Mouse (Mus musculus) spleen, postnatal 4 days (tissue): ENCODE results near the gene Glb1l3.
"Not testable (repeated sequence)": the region's sequence is repeated elsewhere in the genome, so short reads cannot be mapped to it uniquely, and the experiment has no call there.

ENCODE experiments used
- DNase-seq, 2 experiments: peaks; one replicate each; pipeline ENCODE4 v3.0.0; 2022; ENCODE audit warnings: low spot score in 2 of 2

Glb1l3 gene

DNA sequence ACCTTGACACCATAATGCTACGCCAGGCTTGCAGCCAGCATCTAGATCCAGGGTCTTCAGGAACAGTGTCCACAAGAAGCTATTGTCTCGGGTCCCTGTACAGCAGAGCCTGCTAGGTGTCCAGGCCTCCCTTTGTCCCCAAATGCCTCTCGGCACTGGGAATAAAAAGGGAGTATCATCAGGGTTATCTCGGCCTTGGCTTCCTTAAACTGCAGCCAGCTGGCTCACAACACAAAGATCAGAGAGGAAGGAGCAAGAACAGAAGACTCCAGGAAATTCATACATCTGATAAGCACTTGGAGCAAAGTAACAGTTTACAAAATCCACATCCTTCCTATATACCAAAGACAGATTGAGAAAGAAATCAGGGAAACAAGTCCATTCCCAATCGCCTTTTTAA, at the start of gene Glb1l3:
Gene Glb1l3, minus strand, starts transcription at position 140 of the 400 bp plus-strand sequence.
- DNase-seq = no peak

DNA sequence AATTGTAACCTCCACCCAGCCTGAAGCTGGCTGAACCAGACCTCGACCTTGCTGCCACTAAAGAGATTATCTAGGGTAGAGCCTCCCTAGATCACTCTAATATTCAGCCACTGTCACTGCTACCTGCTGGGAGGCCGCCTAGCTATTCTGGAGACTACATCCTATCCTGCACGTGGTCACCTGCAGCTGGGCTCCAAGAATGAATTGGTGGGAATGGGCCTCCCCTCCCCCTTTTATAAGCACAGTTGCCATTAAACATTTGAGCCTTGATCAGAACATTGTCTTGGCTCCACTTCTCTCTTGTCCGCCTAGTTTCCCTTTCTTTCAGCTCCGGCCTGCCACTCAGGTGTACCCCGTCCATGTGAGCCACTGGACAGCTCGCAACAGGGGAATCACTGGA, 9.2 kb upstream of the Glb1l3 start:
- not testable (repeated sequence) for DNase-seq

DNA sequence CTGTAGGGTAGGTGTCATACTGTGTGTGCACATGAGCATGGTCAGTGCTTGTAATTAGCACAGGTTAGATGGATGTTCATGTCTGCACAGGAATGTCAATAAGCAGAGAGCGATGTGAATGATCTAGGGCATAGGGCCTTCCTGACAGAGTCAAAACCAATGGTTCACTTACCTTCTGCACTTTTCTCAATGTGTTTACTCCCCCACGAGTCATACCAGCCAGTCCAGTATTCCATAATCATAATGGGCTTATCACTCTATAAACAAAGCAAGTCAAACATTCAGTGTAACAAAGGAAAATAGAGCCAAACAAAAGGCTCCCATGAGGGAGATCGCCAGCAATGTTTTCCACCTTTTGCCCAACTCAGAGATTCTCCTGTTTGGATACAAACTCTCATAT, 29.6 kb downstream of the Glb1l3 start:
- DNase-seq = no peak

DNA sequence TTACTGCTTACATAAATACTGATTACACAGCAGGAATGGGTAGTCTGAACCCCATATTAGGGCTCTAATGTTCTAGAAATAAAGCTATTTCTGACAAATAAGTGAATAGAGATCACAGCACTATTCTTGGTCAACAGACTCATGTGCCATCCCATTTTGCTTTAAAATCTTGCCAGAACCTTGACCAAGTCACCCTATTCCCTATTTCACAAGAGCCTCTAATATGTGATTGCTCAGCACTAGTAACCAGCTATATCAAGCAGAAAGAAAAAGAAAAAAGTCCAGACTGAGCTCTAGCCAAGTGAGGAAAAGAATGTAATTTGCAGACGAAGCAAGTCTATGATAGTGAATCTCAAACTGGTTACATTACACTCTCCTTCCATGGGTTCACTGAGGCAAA, 40.7 kb downstream of the Glb1l3 start:
- DNase-seq = no peak

DNA sequence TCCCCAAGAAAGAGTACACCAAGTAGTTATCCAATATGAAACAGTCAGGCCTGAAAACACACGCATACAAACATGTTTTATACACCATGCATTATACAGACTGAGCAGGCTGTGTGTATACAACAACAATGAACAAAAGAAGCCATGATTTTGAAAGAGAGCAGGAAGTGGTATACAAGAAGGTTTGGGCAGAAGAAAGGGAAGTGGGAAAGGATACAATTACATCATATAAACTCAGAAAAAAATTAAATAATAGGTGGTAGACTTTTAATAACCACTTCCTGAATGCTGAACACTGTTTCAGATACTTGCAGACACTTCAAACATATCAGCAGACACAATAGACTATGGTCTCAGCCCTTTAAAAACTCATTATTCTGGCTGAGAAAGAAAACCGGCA, 52.0 kb downstream of the Glb1l3 start:
- no peak for DNase-seq

DNA sequence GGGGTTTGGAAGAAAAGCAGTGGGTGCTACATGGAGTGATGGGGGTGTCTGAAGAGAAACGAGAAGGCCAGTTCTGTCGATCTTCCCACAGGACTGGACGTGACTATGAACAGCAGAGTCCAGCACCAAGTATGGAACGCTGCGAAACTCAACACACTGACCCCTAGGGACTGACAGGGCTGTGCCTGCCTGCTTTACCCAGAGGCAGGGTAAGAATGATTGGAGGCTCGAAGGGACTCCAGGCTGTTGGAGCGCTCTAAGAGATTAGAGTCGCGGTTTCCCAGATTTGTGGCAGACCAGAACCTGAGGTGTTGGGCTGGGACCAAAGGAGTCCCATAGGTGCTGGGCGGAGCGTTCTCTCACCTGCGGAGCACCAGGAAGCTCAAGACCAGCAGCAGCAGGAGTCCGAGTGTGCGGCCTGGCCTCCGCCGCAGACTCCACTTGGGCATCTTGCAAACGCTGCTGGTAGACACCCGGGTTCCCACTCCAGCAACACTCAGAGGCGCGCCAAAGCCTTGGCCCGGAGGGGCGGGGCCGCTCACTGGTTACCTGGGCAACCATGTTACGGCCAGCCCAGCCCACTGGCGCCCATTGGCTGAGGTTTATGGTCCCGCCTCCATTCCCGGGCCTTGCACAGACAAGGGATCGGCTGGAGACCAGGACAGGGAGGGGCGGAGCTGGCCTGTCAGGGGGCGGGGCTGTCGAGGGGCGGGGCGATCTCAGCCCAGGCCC, 54.6 kb downstream of the Glb1l3 start, which contains the start of gene Glb1l2:
Gene Glb1l2, minus strand, starts transcription at position 534 of the 732 bp plus-strand sequence.
- DNase-seq = peak; percentile 69 to 77

DNA sequence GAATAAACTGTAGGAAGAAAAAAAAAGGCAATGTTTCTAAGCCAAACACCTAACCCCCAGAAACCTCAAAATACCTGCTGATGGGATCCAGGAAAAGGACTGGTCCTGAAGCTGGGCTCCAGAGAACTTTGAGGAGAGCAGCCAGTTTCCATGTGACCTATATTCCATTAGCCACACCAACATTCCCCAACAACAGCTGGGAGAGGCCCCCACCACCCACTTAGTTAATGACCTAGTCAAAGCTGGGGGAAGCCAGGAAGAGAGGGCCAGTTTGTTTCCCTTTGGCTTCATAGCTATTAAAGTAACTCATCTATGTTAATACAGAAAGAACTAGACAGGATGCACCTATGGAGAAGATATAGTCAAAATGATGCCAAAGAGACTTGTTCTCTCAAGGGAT, 56.4 kb downstream of the Glb1l3 start:
- DNase-seq = no peak

DNA sequence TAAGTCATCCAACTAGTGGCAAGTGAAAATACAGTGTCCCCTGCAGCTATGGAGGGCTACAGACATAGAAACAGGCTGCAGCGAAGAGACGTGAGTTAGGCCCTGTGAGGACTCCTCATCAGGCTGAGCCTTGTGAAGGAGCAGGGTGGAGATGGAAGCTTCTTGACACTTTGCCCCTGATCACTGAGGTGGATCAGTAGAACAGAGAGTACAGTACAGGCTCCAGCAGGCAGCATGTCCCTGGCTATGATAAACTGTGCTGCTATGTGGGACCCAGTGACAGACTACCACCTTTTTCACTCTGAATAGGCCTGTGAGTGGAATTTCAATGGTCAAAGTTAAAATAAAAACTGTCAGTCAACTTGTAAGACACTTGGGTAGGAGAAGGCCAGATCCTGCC, 60.3 kb downstream of the Glb1l3 start:
- no peak for DNase-seq

DNA sequence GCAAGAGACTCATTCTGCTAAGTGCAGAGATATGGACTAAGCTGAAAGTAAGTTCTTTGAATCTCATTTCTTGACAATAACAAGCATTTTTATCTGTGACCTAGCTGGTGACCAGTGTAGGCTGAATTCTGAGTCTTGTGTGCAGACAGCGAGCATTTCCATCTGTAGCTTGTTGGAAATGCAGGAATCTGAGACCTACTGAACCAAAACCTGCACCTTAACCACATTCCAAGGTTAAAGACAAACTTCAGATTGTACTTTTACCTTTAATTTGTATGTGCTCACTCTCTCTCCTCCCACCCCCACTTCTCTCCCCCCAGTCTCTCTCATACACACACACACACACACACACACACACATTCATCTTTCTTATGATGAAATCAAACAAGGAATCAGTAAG, 62.0 kb downstream of the Glb1l3 start:
- no peak for DNase-seq

DNA sequence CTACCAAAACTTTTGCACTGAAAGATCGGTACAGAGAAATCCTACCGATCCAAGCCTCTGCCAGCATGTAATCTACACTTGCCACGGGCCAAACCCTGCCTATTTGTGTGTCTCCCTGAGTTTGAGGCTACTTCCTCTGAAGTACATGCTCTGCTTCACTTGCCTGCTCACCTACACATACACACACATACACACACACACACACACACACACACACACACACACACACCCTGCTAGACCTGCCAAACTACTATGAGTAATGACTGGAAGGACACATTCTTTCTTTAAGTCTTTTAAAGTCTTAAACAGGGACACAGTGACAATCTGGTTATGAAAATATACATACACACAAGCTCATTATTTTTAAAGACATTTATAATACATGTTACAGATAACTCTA, 62.5 kb downstream of the Glb1l3 start:
- DNase-seq = no peak

DNA sequence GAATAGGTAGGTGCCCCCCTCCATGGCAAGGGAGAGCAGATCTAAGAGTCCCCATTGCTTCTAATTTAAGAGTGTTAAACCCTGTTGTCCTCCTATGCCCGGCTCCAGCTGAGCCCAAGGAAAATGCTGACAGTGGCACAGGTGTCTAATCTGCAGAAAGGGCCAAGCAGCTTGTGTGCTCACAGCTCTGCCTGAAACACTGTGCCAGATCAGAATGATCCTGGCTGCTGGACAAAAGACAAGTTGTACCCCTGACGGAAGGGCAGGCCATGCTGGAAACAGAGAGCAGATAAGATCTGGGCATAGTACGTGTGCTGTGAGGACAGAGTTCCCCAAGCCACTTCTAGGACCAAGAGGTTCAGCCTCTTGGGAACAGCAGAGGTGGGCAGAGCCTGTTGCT, 67.9 kb downstream of the Glb1l3 start:
- DNase-seq = no peak

DNA sequence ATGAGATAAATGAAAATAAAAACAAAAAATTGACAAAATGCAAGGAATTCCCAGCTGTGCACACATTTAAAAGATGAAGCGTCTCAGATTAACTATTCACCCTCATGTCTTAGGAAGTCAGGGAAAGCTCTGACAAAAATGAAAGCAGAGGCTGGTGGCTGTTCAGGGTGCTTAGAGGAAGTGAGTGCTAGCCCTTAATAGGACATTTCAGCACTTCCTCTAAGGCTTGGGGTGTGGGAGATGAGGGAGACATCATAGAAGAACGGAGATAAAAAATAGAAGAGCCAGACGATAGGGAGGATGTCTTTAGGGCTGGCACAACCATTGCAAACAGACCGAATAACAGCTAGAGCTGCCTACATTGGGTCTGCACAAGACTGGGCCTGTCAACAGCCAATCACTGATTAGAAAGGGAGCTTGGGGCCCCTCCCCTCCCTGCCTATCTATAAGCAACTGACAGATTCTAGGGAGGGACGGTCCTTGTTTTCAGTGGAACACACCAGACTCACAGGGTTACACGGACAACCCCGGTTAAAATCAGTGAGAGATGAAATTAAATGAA, 77.2 kb downstream of the Glb1l3 start:
- no peak for DNase-seq

DNA sequence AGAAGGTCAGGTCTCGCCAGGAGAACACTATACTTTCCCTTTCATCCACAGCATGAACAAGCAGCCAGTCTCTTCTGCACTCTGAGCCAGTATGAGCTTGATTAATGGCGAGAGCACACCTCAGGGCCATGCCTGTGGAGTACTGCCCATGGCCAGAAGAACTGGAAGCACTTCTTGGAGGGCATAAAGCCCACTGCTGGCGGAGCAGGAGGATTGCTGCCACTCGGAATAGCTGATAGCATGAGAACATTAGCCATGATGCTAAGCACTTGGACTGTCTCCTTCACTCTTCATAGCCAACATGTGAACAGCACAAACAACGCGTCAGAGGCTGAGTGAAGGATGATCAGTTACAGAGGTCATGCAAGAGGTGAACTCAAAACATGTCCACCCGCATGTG, 82.3 kb downstream of the Glb1l3 start:
- no peak for DNase-seq

DNA sequence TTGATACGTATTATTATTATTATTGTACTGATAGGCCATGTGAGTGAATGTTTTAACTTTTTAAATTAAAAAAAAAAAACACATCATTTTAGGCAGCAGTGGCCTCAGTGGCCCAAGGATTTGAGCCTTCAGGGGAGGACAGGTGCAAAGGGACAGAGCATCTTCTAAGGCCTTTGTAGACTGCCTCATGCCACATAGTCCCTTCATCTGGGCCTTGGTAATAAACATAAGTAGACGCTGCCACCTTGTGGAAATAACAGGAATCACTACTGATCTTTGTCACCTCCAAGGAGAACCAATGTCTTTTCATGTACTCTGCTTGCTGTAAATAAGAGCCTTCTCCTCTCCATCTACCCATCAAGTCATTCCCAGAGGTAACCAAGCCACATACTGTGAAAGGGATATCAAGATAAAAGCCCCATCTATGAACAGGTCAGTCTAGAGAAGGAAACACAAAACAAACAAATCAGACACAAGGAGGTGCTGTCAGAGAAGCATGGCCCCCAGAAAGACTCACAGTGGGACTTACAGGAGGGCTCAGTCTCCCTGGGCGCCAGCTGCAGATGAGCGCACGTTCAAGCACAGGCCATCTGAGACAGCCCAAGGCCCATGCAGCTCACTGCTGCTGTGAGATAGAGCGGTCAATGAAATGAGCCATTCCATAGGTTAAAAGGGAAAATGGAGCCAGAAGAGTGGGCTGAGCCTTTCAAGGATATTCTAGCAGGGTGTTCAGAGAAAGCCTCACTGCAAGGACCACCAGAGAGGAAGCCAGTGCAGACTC, 84.4 kb downstream of the Glb1l3 start:
- no peak for DNase-seq

DNA sequence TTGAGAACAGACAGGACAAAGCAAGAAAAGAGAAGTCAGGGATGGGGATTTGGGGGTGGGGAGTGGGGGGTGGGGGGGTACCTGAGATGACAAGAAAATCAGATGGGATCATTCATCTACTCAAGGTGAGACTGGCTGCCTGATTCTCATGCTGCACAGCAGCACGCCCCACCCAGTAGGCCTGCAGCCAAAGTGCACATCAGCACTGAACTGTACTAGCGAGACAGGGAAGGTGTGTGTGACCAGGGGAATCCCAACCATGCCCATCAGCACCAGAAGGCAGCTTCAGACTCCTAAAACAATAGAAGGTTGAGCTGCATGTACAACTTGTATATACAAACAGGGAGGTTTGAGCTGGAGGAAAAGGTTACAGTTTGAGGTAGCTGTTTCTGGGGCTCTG, 85.0 kb downstream of the Glb1l3 start:
- no peak for DNase-seq

DNA sequence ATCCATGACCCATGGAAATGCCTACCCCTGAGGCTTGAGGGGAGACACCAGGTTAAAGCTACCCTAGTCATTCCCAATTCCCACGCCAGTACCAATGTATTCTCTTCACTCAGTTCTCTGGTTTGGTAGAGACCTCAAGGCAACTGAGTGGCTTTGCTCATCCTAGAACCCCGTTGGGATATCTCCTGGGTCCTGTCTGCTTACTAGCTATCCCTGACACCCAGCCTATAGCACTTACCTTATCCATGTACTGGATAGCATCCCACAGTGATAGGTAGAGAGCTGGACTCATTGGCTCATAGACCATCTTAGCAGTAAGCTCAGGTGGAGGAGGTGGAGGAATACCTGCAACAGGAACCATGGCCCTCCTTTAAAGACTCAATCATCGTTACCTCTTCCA, 92.5 kb downstream of the Glb1l3 start:
- DNase-seq = no peak
